Mouse (Mus musculus) ES-CJ7 (cell line): ENCODE results near the gene Gpi1.

Source experiments
- DNase-seq: peaks from one replicate; pipeline ENCODE4 v3.0.0; 2011; ENCODE audit warnings: low read depth, low spot score

The Gpi1 gene

GRCm38 (mm10) chr7:34230116-34230515 lies at the start of gene Gpi1:
Gpi1 (minus strand) TSS chr7:34230336.
- peak; percentile 85 for DNase-seq

- no peak for DNase-seq
Observed at GRCm38 (mm10) chr7:34277656-34278055, 47.5 kb upstream of the Gpi1 start.

- no peak for DNase-seq
Observed at GRCm38 (mm10) chr7:34276066-34276465, 45.9 kb upstream of the Gpi1 start.

GRCm38 (mm10) chr7:34272465-34272864 lies 42.3 kb upstream of the Gpi1 start:
- peak; percentile 15 for DNase-seq

GRCm38 (mm10) chr7:34268463-34268862 lies 38.3 kb upstream of the Gpi1 start:
- DNase-seq = no peak

GRCm38 (mm10) chr7:34266421-34266820 lies 36.3 kb upstream of the Gpi1 start:
- DNase-seq = no peak

GRCm38 (mm10) chr7:34265876-34266346 lies 35.8 kb upstream of the Gpi1 start:
- DNase-seq = peak; percentile 40

- no peak for DNase-seq
Observed at GRCm38 (mm10) chr7:34263437-34263836, 33.3 kb upstream of the Gpi1 start.

- no peak for DNase-seq
Observed at GRCm38 (mm10) chr7:34258407-34258806, 28.3 kb upstream of the Gpi1 start.

GRCm38 (mm10) chr7:34257279-34257678 lies 27.1 kb upstream of the Gpi1 start:
- no peak for DNase-seq

- DNase-seq = no peak
Observed at GRCm38 (mm10) chr7:34255916-34256315, 25.8 kb upstream of the Gpi1 start.

- no peak for DNase-seq
Observed at GRCm38 (mm10) chr7:34255137-34255536, 25.0 kb upstream of the Gpi1 start.

- no peak for DNase-seq
Observed at GRCm38 (mm10) chr7:34252030-34252429, 21.9 kb upstream of the Gpi1 start.

GRCm38 (mm10) chr7:34250738-34251137 lies 20.6 kb upstream of the Gpi1 start, which contains the start of gene Gm6096:
Gm6096 (plus strand) TSS chr7:34251038.
- DNase-seq = no peak

- DNase-seq = no peak
Observed at GRCm38 (mm10) chr7:34246870-34247499, 16.8 kb upstream of the Gpi1 start.

- peak; percentile 60 for DNase-seq
Observed at GRCm38 (mm10) chr7:34242176-34242575, 12.0 kb upstream of the Gpi1 start.

- DNase-seq = no peak
Observed at GRCm38 (mm10) chr7:34238086-34238485, 8.0 kb upstream of the Gpi1 start.

GRCm38 (mm10) chr7:34235602-34236001 lies 5.5 kb upstream of the Gpi1 start:
- DNase-seq = peak; percentile 40

- no peak for DNase-seq
Observed at GRCm38 (mm10) chr7:34234610-34235561, 4.8 kb upstream of the Gpi1 start.

GRCm38 (mm10) chr7:34233909-34234609 lies 3.9 kb upstream of the Gpi1 start:
- peak; percentile 100 for DNase-seq

GRCm38 (mm10) chr7:34232785-34233725 lies 2.9 kb upstream of the Gpi1 start:
- no peak for DNase-seq
